Mouse (Mus musculus): ENCODE data around the gene Ppp1r37.
A peak's percentile ranks its signal among the peaks of the same experiment; 100 is the strongest.
"Not testable (repeated sequence)": the region's sequence is repeated elsewhere in the genome, so short reads cannot be mapped to it uniquely, and the experiment has no call there.

Ppp1r37 gene

GRCm38 (mm10) chr7:19541681-19542154 lies 21.2 kb downstream of the Ppp1r37 start:
- DNase-seq (ENCODE audit: low read depth, low spot score): no peak

GRCm38 (mm10) chr7:19540771-19541566 lies 21.9 kb downstream of the Ppp1r37 start:
- DNase-seq (ENCODE audit: low read depth, low spot score): no peak

- DNase-seq (ENCODE audit: low read depth, low spot score): no peak
Measured at GRCm38 (mm10) chr7:19534676-19535075, 28.2 kb downstream of the Ppp1r37 start.

- no peak for DNase-seq (ENCODE audit: low read depth, low spot score)
Measured at GRCm38 (mm10) chr7:19532240-19532639, 30.6 kb downstream of the Ppp1r37 start.

DNA sequence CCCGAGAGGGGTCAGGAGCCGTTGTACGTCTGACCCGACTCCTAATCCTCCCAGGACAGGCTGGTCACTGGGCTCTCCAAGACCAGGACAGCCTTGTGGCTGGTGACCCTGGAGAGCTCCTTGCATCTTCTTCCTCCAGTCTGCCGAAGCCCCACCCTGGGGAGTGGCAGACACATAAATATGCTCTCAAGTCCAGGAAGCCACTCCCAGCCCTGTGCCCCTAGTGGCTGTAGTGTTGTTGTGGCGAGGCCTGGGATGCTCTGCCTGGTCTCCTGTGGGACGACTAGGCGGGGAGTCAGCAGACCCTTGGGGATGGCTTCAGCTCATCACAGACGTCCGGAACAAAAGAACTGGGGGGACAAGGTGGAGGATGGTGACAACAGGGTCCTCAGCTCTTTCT lies 31.8 kb downstream of the Ppp1r37 start:
- peak; percentile 51 for DNase-seq (ENCODE audit: low read depth, low spot score)

DNA sequence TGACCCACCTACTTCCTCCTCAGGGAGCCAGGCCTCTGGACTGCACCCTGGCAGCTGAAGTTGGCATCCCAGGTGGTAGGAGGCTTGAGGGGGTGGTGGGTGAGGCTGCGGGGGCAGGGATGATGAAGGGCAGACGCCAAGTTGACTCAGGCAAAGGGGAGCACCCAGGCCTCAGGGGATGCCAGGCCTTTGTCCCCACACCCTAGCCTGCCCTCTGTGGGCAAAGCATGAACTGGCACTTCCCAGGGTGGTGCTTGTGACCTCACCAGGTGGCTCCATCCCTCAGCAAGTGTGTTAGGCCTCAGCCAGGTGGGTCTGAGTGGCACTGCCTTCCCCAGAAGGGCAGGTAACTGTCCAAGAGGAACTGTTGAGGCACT lies 37.8 kb downstream of the Ppp1r37 start:
- DNase-seq (ENCODE audit: low read depth, low spot score): no peak

GRCm38 (mm10) chr7:19524420-19525104 lies 38.3 kb downstream of the Ppp1r37 start:
- DNase-seq (ENCODE audit: low read depth, low spot score): no peak

- peak; percentile 48 for DNase-seq (ENCODE audit: low read depth, low spot score)
Measured at GRCm38 (mm10) chr7:19523757-19524419, 39.0 kb downstream of the Ppp1r37 start.

DNA sequence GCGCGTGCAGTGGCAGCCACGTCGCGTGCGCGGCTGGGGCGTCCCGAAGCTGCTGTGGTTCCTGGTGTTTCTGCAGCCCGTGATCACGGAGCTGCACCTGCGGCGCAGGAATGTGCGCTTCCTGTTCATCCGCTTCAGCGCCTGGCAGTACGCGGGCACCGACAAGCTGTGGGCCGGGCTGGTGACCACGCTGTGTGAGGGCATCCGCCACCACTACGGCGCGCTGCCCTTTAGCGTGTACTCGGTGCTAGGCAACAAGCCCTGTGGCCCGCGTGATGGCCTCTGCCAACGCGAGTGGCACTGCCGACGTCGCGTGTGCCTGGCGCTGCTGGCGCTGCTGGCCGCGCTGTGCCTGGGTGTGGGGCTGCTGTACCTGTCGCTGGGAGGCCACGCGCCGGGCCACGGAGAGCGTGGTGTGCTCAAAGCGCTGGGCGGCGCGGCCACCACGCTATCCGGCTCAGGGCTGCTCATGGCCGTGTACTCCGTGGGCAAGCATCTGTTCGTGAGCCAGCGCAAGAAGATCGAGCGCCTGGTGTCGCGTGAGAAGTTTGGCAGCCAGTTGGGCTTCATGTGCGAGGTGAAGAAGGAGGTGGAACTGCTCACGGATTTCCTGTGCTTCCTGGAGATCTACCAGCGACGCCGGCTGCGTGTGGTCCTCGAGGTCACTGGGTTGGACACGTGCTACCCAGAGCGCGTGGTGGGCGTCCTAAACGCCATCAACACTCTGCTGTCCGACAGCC lies 39.7 kb downstream of the Ppp1r37 start:
- no peak for DNase-seq (ENCODE audit: low read depth, low spot score)

- DNase-seq (ENCODE audit: low read depth, low spot score): no peak
Measured at GRCm38 (mm10) chr7:19520032-19520431, 42.8 kb downstream of the Ppp1r37 start.

DNA sequence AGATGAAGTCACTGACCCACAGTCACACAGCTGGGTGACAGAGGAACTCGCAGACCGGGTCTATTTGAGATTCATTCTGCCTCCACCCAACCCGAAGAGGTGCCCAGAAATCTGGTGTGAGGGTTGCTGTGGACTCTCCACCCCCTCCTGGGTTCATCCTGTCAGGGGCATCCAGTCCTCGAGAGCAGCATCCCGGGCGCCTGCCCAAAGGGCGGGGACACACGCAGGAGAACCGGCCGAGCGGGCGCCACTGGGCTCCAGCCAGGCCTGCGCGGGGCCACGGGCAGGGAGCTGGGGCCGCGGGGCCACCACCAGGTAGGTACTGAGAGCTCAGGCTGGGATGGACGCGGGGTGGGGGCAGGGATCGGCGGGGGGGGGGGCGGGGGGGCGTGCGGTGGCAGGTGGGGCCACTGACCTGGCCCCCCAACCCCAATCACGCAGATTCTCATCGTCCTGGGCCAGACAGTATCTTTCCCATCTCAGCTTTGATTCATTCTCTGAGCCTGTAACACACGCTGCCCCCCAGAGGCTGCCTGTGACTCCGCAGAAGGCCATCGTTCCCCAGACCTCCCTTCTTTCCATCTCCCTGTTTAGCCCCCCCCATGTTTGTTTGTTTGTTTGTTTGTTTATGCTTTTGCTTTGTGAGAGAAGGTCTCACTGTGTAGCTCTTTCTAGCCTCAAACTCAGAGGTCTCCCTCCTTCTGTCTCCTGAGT lies 45.1 kb downstream of the Ppp1r37 start, which contains the start of gene Nkpd1:
Nkpd1 (plus strand) TSS at position 187 of the 714 bp plus-strand sequence.
- DNase-seq (ENCODE audit: low read depth, low spot score): peak; percentile 42

GRCm38 (mm10) chr7:19512353-19512752 lies 50.5 kb downstream of the Ppp1r37 start:
- no peak for DNase-seq (ENCODE audit: low read depth, low spot score)

DNA sequence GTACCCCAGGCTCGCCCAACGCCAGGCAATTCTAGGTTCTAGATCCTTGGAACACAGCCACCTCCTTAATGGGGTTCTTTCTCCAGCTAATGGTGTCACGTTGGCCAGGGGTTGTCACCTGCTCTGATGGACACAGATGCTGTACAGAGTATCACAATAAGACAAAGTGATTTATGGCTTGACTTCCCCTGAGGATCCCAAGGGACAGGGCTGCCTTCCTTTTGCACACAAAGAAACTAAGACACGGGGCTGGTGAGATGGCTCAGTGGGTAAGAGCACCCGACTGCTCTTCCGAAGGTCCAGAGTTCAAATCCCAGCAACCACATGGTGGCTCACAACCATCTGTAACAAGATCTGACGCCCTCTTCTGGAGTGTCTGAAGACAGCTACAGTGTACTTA lies 50.9 kb downstream of the Ppp1r37 start:
- DNase-seq (ENCODE audit: low read depth, low spot score): not testable (repeated sequence)

GRCm38 (mm10) chr7:19509786-19510185 lies 53.1 kb downstream of the Ppp1r37 start:
- DNase-seq (ENCODE audit: low read depth, low spot score): peak; percentile 61

DNA sequence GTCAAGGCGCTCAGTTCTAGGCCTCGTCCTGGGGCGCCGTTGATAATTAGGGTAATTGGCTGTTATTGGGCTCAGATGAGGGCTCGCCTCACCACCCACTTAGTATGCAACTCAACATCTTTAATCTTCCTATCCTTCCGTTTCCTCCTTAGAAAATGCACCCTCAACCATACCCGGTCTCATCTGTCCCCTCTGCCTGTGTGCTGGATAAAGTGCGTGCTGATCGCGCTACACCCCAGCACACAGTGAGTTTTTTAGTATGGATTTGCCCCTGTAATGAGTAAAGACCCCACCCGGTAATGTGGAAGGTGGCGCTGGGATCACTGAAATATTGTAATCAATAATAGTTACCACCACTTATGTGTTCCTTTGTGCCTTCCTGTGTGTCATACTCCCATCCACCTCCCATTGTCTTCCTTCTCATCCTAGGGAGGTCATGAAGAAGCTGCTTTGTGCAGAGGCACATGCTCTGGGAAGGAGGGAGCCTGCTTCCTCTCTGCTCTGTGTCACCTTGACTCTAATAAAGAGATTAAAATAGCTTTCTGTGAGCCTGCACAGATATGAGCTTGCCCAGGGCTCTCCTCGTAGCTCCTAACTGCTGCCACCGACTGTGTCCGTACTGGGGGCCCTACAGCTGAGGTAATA lies 53.8 kb downstream of the Ppp1r37 start:
- no peak for DNase-seq (ENCODE audit: low read depth, low spot score)

GRCm38 (mm10) chr7:19508150-19508923 lies 54.5 kb downstream of the Ppp1r37 start, which contains the start of the genes Bloc1s3 and Trappc6a:
TSS of gene Bloc1s3 (minus strand) at chr7:19508367.
TSS of gene Trappc6a (plus strand) at chr7:19508395.
- peak; percentile 92 for DNase-seq (ENCODE audit: low read depth, low spot score)

- no peak for DNase-seq (ENCODE audit: low read depth, low spot score)
Measured at GRCm38 (mm10) chr7:19507612-19507981, 55.3 kb downstream of the Ppp1r37 start.

DNA sequence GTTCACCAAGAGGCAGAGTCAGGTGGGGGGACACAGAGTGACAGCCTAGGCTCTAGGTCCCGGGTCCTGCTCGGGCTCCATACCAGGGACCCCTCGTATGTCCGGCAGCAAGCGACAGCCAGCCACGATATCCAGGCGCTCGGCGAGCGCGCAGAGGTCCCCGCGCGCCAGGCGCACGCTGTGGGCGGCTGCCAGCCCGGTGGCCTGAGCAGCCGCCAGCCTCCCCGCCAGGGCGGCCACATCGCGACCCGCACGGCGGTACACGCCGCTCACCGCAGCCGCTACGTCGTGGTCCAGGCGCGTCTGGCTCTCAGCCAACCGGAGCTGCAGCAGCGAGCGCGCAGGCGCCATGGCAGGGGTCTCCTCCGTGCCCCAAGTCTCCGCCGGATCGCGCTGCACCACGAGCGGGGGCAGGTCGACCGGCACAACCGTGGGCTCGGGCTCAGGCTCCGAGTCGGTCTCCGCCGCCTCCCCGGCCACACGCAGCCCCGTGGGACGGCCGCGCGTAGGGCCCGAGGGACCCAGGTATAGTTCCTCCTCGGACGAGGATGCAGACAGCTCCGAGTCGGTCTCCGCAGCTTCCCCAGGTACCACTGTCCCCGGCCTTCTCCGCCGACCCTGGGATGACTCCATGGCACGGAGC lies 55.8 kb downstream of the Ppp1r37 start:
- DNase-seq (ENCODE audit: low read depth, low spot score): peak; percentile 63

DNA sequence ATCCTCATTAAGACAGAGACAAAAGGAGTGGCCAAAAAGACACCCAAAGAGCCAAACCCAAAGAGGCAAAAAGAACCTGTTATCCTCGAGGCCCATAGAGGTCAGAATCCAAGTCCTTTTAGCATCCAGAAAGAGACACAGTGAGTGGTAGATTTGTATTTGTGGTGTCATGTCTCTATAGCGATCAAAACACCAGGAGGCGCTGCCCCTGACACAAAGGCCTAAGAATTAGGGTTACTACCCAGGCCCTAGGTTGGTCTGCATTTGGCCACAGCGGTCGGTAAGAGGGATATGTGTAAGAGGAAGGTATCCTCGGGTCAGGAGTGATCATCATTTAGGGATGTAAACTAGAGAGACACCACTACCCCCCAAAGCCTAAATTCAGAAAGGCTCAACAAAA lies 56.5 kb downstream of the Ppp1r37 start:
- DNase-seq (ENCODE audit: low read depth, low spot score): peak; percentile 76
